Mouse (Mus musculus): ENCODE data around the gene Arl6ip6.

DNA sequence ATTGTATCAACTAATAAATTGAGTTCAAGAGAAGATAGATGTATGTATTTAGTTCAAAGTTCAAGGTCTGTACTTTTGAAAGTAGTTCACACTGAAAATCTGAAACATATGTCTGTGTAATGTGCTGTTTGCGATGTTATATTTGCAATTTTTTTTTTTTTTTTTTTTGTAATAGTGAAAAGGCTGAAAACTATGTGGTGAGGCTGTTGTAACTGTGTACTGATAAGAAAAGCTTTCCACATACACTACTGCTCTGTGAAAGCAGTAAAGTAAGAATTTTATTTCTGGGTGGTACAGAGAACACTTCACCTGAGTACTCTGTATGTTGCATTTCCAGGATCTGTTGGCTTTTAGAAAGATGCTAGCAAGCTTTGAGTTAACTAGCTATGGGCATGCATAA, 7.7 kb downstream of the Arl6ip6 start:
- TF ChIP-seq CTCF (IDR thresholded peaks at IDR 0.05; ENCODE audit: borderline replicate concordance, control insufficient read depth, extremely low read depth, insufficient read depth, low read length, poor library complexity) (no peak), POLR2A (IDR thresholded peaks at IDR 0.05; ENCODE audit: control insufficient read depth, extremely low read depth, insufficient read depth, low read length, poor library complexity) (no peak)

Measured in thymus, adult 2 months (tissue).